Mouse (Mus musculus) brain, embryonic 14.5 days (tissue): Measurements from ENCODE around the gene Nrbp1. TPM values are rescaled to one million over a fixed set of nuclear protein-coding genes. Genes with fewer than 3 reads are reported as not detected.

Source experiments
- DNase-seq: peaks from one replicate; pipeline ENCODE4 v3.0.0-alpha.2; 2011; ENCODE audit warnings: low read depth
- CTCF ChIP-seq: fragments of 200-500 bp; IDR thresholded peaks from 2 replicates; pipeline ENCODE4 v1.5.1; 2012; ENCODE audit warnings: inconsistent platforms, mild to moderate bottlenecking, moderate library complexity, borderline replicate concordance; ENCODE audit not compliant: insufficient read depth, insufficient read length; ENCODE audit errors: extremely low read depth
- POLR2A ChIP-seq: fragments of 200-500 bp; IDR thresholded peaks from 2 replicates; pipeline ENCODE4 v1.6.1; 2012; ENCODE audit warnings: mild to moderate bottlenecking, inconsistent platforms, borderline replicate concordance; ENCODE audit not compliant: poor library complexity, insufficient read depth, insufficient read length, severe bottlenecking; ENCODE audit errors: extremely low read depth
- polyA plus RNA-seq: library from polyadenylated mRNA; depleted of rRNA; stranded (reverse); fragments of >200 nt; gene quantifications from 2 replicates; pipeline ENCODE4 v1.2.3, GENCODE M21; 2012

Gene Nrbp1
- polyA plus RNA-seq, 1 experiment = 143 TPM

GRCm38 (mm10) chr5:31220448-31221303 is 20.0 kb upstream of the Nrbp1 start, which contains the start of gene Ppm1g:
TSS of gene Ppm1g (minus strand) at chr5:31220687.
- peak; percentile 98 for DNase-seq
- TF ChIP-seq POLR2A (peak; percentile 96), CTCF (no peak)

DNA sequence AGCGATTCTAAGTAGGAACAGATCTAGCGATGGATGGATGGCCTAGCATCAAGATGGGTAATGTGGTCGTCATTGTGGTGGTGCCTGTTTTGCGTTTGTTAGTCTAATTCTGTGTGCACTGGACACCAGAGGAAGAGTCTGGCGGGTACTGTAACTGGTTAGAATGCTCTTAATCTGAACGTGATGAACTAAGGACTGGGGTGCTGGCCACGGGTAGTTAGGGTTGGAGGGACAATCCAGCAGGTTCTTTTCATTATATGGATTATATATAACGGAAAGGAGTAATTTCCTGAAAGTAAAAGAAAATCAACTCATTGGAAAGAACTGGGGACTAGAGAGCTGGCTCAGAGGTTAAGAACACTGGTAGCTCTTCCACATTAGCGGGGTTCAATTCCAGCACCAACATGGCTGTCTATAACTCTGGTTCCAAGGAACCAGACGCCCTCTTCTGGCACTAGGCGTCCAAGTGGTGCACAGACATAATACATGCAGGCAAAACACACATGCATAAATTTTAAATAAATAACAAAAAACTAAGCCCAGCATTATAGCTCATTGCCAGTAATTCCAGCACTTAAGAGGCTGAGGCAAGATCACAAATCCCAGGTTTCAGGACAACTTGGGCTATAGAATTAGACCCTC is 19.2 kb upstream of the Nrbp1 start:
- no peak for TF ChIP-seq POLR2A
- TF ChIP-seq CTCF = peak; percentile 59; the same call in 1 of the 2 replicates
- peak; percentile 87 for DNase-seq

- DNase-seq = no peak
- TF ChIP-seq CTCF = no peak
Measured at GRCm38 (mm10) chr5:31222696-31223095, 18.0 kb upstream of the Nrbp1 start.

DNA sequence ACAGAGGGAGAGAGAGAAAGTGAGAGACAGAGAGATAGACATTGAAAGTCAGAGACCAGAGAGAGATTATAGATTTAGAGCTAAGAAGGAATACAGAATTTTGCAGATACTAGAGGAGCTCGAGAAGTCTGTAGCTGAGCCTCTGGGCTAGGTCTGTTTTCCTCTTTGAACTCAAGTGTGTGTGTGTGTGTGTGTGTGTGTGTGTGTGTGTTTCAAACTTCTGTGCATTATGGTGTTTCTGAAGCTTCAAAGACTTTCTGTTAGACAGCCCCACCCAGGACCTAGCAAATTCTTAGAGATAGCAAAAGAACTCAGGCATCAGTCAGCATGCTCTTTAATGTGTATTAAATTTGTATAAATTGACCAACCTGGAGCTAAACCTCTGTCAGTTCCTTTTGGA is 14.0 kb upstream of the Nrbp1 start:
- no peak for DNase-seq
- TF ChIP-seq POLR2A = no peak
- TF ChIP-seq CTCF = no peak

DNA sequence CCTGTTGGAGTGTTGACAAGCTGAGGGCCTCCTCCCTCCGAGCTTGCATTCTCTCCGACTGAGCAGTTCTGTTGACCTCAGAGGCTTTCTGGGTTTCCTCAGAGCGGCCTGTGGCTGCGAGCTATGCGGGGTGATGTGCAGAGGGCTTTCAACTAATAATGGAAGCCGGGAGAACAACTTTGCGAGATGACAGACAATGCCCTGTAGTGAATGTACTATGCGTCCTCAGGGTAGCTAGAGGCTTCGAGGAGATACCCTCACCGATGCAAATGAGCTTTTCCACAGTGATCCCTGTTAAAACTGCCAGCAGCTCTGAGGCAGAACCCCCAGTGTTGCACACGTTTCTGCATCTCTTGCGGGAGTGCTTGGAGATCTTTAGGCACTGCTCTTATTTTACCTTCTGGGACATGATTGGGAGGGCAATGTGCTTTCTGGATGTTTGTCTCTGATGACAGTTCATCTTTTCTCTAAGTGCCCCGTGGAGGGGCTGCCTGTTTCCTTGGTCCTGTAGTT is 914 bp downstream of the Nrbp1 start:
- DNase-seq = no peak
- TF ChIP-seq CTCF (no peak), POLR2A (no peak)

DNA sequence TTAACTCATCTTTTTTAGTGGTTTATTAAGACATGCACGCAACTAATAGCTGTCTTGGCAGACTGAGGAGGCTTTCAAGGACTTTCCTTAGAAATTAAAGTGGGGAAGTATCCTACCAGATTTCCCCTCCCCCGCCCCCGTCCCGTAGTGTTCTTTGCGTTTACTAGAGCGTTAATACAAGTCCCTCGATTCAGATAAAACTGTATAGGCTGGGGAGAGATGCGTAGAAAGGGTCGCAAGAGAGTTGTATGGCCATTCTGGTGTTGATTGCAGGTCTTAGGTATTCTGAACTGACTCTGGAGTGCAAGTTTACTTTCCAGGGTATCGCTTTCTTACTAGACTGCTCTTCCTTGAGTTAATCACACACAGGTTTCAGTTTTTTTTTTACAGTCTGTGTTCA is 1.5 kb downstream of the Nrbp1 start:
- no peak for TF ChIP-seq POLR2A
- TF ChIP-seq CTCF = no peak
- no peak for DNase-seq

- peak; percentile 36 for DNase-seq
- TF ChIP-seq POLR2A (no peak), CTCF (no peak)
Measured at GRCm38 (mm10) chr5:31250716-31251115, 10.1 kb downstream of the Nrbp1 start.

DNA sequence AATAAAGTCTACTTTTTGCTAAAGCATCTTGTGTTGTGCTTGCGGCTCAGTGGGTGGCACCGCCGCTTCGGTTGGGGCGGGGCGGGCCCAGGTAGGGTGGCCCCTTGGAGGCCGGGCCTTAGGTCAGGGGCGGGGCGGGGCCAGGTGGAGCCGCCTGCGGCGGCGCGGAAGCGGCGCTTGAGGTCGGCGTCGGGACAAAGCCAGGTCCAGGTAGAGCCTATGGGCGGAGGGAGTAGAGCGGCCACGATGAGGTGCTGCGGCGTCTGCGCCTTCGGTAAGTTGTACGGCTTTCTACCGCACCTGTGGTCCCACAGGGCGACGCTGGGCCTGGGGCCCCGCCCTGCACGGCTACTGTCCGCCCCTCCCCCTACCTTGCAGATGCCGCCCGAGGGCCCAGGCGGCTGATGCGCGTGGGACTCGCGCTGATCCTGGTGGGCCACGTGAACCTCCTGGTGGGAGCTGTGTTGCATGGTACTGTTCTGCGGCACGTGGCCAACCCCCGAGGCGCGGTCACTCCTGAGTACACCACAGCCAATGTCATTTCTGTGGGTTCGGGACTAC is 11.0 kb downstream of the Nrbp1 start, which contains the start of gene Krtcap3:
Gene Krtcap3 (plus strand): TSS at position 151 of the 561 bp plus-strand sequence.
- TF ChIP-seq POLR2A = no peak
- no peak for TF ChIP-seq CTCF
- DNase-seq = peak; percentile 22

DNA sequence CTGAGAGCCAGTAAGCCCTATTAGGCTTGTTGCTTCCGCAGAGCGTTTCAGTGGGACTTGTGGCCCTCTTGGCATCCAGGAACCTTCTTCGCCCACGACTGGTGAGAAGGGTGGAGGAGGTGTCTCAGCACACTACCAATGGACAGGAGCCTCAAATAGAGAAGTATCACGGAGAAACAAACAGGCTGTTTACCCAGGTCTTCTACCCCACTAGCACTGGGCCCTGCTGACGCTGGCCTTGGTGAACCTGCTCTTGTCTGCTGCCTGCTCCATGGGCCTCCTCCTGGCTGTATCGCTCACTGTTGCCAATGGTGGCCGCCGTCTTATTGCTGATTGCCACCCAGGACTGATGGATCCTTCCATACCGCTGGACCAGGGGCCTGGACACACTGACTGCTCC is 11.5 kb downstream of the Nrbp1 start:
- no peak for TF ChIP-seq CTCF
- no peak for TF ChIP-seq POLR2A
- no peak for DNase-seq

DNA sequence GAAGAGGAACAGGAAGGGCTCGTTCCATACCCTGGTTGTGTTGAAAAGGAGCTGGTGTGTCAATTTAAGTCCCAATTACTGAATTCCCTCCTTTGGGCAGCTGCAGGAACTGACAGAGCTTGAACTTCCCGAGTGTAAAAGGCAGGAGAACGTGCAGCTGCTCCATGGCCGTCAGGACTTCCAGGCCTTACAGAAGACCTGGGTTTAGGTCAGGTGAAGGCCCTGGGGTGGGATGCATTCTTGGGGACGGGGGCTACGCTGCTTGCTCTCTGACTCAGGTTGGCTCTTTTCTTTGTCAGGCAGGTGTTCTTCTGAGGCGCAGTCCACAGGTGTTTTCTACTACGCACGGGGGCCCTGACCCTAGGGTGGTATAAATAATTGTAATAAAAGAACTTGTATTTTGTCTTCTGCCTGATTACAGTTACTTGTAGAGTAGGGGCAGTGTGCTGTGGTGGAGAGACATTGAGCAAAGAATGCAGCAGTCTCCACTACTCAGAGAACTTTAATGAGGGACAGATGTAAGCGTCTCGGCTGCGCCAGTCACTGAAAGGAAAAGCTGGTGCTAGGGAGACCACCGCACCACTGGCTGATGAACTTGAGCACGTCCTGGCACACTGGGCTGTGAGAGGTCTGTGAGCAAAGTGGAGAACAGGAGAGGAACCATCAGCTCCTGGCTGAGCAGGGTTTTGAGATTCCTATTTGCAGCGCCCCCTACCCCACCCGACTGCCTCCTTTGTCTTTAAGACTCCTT is 12.3 kb downstream of the Nrbp1 start:
- no peak for DNase-seq
- no peak for TF ChIP-seq POLR2A

DNA sequence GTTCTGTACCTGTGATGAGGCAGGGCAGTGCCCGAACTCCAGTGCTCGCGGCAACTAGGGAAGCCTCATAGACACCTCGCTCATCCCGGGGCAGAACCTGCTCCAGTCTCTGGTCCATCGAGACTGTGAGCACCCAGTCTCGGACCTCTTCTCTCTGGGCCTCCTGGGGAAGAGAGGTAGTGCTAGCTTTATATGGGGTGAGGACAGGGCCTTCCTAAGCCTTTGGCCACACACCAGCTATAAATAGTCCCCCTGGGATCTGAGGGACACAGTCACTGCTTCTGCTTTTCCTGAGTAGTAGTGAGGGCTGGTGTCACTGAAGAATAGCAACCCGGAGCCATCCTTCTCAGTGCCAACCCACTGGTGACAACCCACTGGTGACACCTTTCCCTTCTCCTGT is 13.1 kb downstream of the Nrbp1 start:
- no peak for DNase-seq
- TF ChIP-seq POLR2A (no peak), CTCF (no peak)

DNA sequence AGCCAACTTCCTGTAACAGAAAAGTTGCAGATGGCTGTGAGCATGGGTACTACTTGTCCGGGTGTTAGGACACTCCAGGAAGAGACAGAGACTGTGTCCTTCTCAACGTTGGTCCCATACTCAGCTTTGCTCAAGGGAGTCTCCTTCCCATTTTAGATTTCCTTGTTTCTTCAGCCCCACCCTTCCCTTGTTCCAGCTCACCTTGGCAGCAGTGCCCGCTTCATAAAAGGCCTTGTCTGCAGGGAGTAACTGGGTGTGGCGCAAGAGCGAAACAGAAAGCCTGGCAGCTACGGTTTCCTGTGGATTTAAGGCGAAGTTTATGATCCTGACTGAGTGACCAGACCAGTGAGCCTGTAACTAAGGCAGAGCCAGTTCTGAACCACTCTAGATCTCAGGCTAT is 13.8 kb downstream of the Nrbp1 start:
- TF ChIP-seq POLR2A = no peak
- TF ChIP-seq CTCF = no peak
- DNase-seq = no peak
